Mouse (Mus musculus): ENCODE measurements around the gene Pla2g2c.

Pla2g2c gene

GRCm38 (mm10) chr4:138724354-138725126 lies at the start of gene Pla2g2c:
Gene Pla2g2c, plus strand, starts transcription at chr4:138724792.
- DNase-seq (ENCODE audit: extremely low spot score), result no peak

- DNase-seq (ENCODE audit: extremely low spot score), result peak; percentile 61
These were observed 48.1 kb upstream of the Pla2g2c start for GRCm38 (mm10) chr4:138676480-138676879.

GRCm38 (mm10) chr4:138677579-138677978 lies 47.0 kb upstream of the Pla2g2c start:
- no peak for DNase-seq (ENCODE audit: extremely low spot score)

GRCm38 (mm10) chr4:138680124-138680523 lies 44.5 kb upstream of the Pla2g2c start:
- no peak for DNase-seq (ENCODE audit: extremely low spot score)

GRCm38 (mm10) chr4:138682760-138683159 lies 41.8 kb upstream of the Pla2g2c start:
- no peak for DNase-seq (ENCODE audit: extremely low spot score)

GRCm38 (mm10) chr4:138685813-138686212 lies 38.8 kb upstream of the Pla2g2c start:
- no peak for DNase-seq (ENCODE audit: extremely low spot score)

- DNase-seq (ENCODE audit: extremely low spot score), result no peak
These were observed 35.5 kb upstream of the Pla2g2c start for GRCm38 (mm10) chr4:138689094-138689512.

- DNase-seq (ENCODE audit: extremely low spot score), result no peak
These were observed 34.0 kb upstream of the Pla2g2c start for GRCm38 (mm10) chr4:138690561-138690960.

- no peak for DNase-seq (ENCODE audit: extremely low spot score)
These were observed 33.0 kb upstream of the Pla2g2c start for GRCm38 (mm10) chr4:138691443-138692181.

GRCm38 (mm10) chr4:138693043-138693692 lies 31.4 kb upstream of the Pla2g2c start:
- DNase-seq (ENCODE audit: extremely low spot score), result no peak

GRCm38 (mm10) chr4:138696720-138697119 lies 27.9 kb upstream of the Pla2g2c start:
- no peak for DNase-seq (ENCODE audit: extremely low spot score)

GRCm38 (mm10) chr4:138697166-138697860 lies 27.3 kb upstream of the Pla2g2c start:
- no peak for DNase-seq (ENCODE audit: extremely low spot score)

- DNase-seq (ENCODE audit: extremely low spot score), result no peak
These were observed 26.3 kb upstream of the Pla2g2c start for GRCm38 (mm10) chr4:138698296-138698695.

- DNase-seq (ENCODE audit: extremely low spot score), result peak; percentile 59
These were observed 24.2 kb upstream of the Pla2g2c start for GRCm38 (mm10) chr4:138700184-138700982.

- DNase-seq (ENCODE audit: extremely low spot score), result no peak
These were observed 23.5 kb upstream of the Pla2g2c start for GRCm38 (mm10) chr4:138701111-138701510.

GRCm38 (mm10) chr4:138702031-138702430 lies 22.6 kb upstream of the Pla2g2c start:
- DNase-seq (ENCODE audit: extremely low spot score), result no peak

- no peak for DNase-seq (ENCODE audit: extremely low spot score)
These were observed 22.1 kb upstream of the Pla2g2c start for GRCm38 (mm10) chr4:138702528-138702927.

GRCm38 (mm10) chr4:138703591-138703990 lies 21.0 kb upstream of the Pla2g2c start:
- no peak for DNase-seq (ENCODE audit: extremely low spot score)

GRCm38 (mm10) chr4:138704169-138704568 lies 20.4 kb upstream of the Pla2g2c start:
- DNase-seq (ENCODE audit: extremely low spot score), result no peak

- no peak for DNase-seq (ENCODE audit: extremely low spot score)
These were observed 18.0 kb upstream of the Pla2g2c start for GRCm38 (mm10) chr4:138706620-138707019.

GRCm38 (mm10) chr4:138708636-138709035 lies 16.0 kb upstream of the Pla2g2c start:
- peak; percentile 67 for DNase-seq (ENCODE audit: extremely low spot score)

Data from embryo, embryonic 9.5 days (tissue).